17 mouse cellular contexts compared by ENCODE assay signal in genomic region chr13:112426265-112427135, GRCm38 (mm10). TPM values are rescaled to one million over a fixed set of nuclear protein-coding genes. Genes with fewer than 3 reads are reported as not detected.
A peak's percentile ranks its signal among the peaks of the same experiment; 100 is the strongest.
DNase-seq lines count a peak whose midpoint lies in the region; ATAC-seq and TF ChIP-seq lines count a peak whose summit lies in the region.
"Had no signal": no experiment of that assay in that cellular context is flagged by ENCODE, and none has a peak within 500 bp of the region (broad histone marks: within the 10 kb centered on the region; RNA-seq: fewer than 3 reads in every experiment).

No protein-coding gene starts in this region.

- no peak for TF ChIP-seq POLR2A in bone marrow, adult 2 months (IDR thresholded peaks at IDR 0.05; ENCODE audit: borderline replicate concordance, control insufficient read depth, low read depth, low read length)

- no peak for DNase-seq in heart, postnatal 36 days
- peak; percentile 24 for DNase-seq in splenic B cell, adult 2 months (ENCODE audit: low read depth, low spot score)
- no peak for DNase-seq in left cerebral cortex, postnatal 25 days (ENCODE audit: low spot score in 2 of 2)
- DNase-seq in gastrocnemius, adult 8-10 months (ENCODE audit: low spot score in 2 of 2), result no peak
- DNase-seq in testis, postnatal 10 days (ENCODE audit: low spot score), result no peak
- DNase-seq: adrenal gland, postnatal 25 days; cerebellum, postnatal 25 days; gastrocnemius, postnatal 14 days; kidney, postnatal 36 days; lung, postnatal 10 days had no signal

- WGBS in heart, embryonic 14.5 days, result 25% methylated on average over 13 of the region's 13 CpGs
- WGBS in bone marrow, adult 2 months, result 27% methylated on average over 13 of the region's 13 CpGs

- peak overlapping the region; percentile 92 to 96 for H3K27ac ChIP-seq in heart, embryonic 14.5 days (replicated peaks in 1 of 2; ENCODE audit: control insufficient read depth in 1 of 2, insufficient read depth in 1 of 2, low read depth in 2 of 2, low read length in 2 of 2)
- H3K27ac ChIP-seq in bone marrow, adult 2 months (ENCODE audit: control insufficient read depth, insufficient read depth, low read depth, low read length, poor library complexity), result peak overlapping the region; percentile 3; the same call in 1 of the 2 replicates
- H3K27ac ChIP-seq: embryonic facial prominence, embryonic 13.5 days had no signal

- H3K4me1 ChIP-seq in heart, embryonic 14.5 days (ENCODE audit: control insufficient read depth in 2 of 2, insufficient read depth in 2 of 2, low read length in 2 of 2), result peaks cover 30 to 33% of the 10 kb centered on the region in 2 experiments
- H3K4me1 ChIP-seq in bone marrow, adult 2 months (ENCODE audit: control insufficient read depth, insufficient read depth, low read length), result peaks cover 7% of the 10 kb centered on the region
- H3K4me1 ChIP-seq: embryonic facial prominence, embryonic 13.5 days had no signal

- peak; percentile 22; the same call in 1 of the 2 replicates for ATAC-seq in heart, embryonic 14.5 days (ENCODE audit: insufficient number of reproducible peaks, insufficient read depth, low FRiP score, low read depth)
- ATAC-seq in CD4-positive, CD25-positive, alpha-beta regulatory T cell, adult 4 months, result peak; percentile 9
- ATAC-seq: forebrain, embryonic 14.5 days; intestine, embryonic 16.5 days had no signal

- no peaks in the 10 kb centered on the region for H3K36me3 ChIP-seq in heart, embryonic 14.5 days (ENCODE audit: control insufficient read depth, insufficient read depth, low read length)
- H3K36me3 ChIP-seq in splenic B cell, adult 2 months (ENCODE audit: control insufficient read depth, insufficient read depth, low read length, poor library complexity, severe bottlenecking), result no peaks in the 10 kb centered on the region
- H3K36me3 ChIP-seq: embryonic facial prominence, embryonic 13.5 days had no signal

- H3K4me2 ChIP-seq in heart, embryonic 14.5 days (ENCODE audit: low read length), result no peak overlapping the region
- H3K4me2 ChIP-seq: embryonic facial prominence, embryonic 13.5 days; liver, embryonic 11.5 days had no signal

- H3K4me3 ChIP-seq in heart, embryonic 14.5 days (ENCODE audit: control insufficient read depth in 1 of 2, insufficient read depth in 1 of 2, low read depth in 1 of 2, low read length in 2 of 2), result no peak overlapping the region
- H3K4me3 ChIP-seq in bone marrow, adult 2 months (replicated peaks; ENCODE audit: control insufficient read depth, low read depth, low read length), result no peak overlapping the region
- H3K4me3 ChIP-seq: embryonic facial prominence, embryonic 13.5 days had no signal

- intact Hi-C loops in heart, postnatal 36 days (cut with DNase I), result loop anchor here (5.0 kb wide), 1 partner anchor 36 kb away; the partner anchor contains the start of gene Il6st
- intact Hi-C loops in left cerebral cortex, postnatal 25 days (cut with DNase I), result no loop called here

- no peak for TF ChIP-seq CTCF in bone marrow, adult 2 months (IDR thresholded peaks at IDR 0.05; ENCODE audit: control insufficient read depth, insufficient read depth, low read length)

- H3K27me3 ChIP-seq in heart, embryonic 14.5 days (ENCODE audit: control insufficient read depth, insufficient read depth, low read length), result no peaks in the 10 kb centered on the region
- H3K27me3 ChIP-seq in splenic B cell, adult 2 months (ENCODE audit: control insufficient read depth, insufficient read depth, low read length, poor library complexity, severe bottlenecking), result no peaks in the 10 kb centered on the region
- H3K27me3 ChIP-seq: embryonic facial prominence, embryonic 13.5 days had no signal

- H3K9ac ChIP-seq in heart, embryonic 14.5 days (ENCODE audit: low read length), result peak overlapping the region; percentile 36
- H3K9ac ChIP-seq: embryonic facial prominence, embryonic 13.5 days had no signal

- no peaks in the 10 kb centered on the region for H3K9me3 ChIP-seq in heart, embryonic 14.5 days (ENCODE audit: control insufficient read depth, low read length)
- H3K9me3 ChIP-seq: embryonic facial prominence, embryonic 13.5 days had no signal

RNA-seq across cellular contexts. Expression of gene Il6st, which starts 37.4 kb away (rescaled TPM):
- polyA plus RNA-seq in heart, embryonic 14.5 days (2014; fragmentation: Nextera tagmentation; extraction: Ambion mirVana), result 57.6 and 60.6 TPM in 2 replicates
- 100 to 1,000 TPM; 203 to 252 TPM for total RNA-seq in heart, postnatal 36 days (2021)
- polyA plus RNA-seq in CD4-positive, CD25-positive, alpha-beta regulatory T cell, adult 4 months (2017; shearing (Covaris generic)), result 10 to 100 TPM; 52.9 to 65.9 TPM
- 13.9 and 29.0 TPM in 2 replicates for polyA plus RNA-seq in bone marrow, adult 2 months (2011; ENCODE audit: insufficient read depth, insufficient read length, low replicate concordance, missing spikeins)
- total RNA-seq in left cerebral cortex, postnatal 25 days (2021), result 10 to 100 TPM; 85.9 to 91.3 TPM
- total RNA-seq in gastrocnemius, adult 8-10 months (2022), result 100 to 1,000 TPM; 158 to 222 (median 193) TPM
